Mouse (Mus musculus) CH12.LX (cell line): ENCODE measurements around the gene S100a6. TPM values are rescaled to one million over a fixed set of nuclear protein-coding genes. Genes with fewer than 3 reads are reported as not detected.
A peak's percentile ranks its signal among the peaks of the same experiment; 100 is the strongest.

ENCODE experiments used
- DNase-seq: peaks from one replicate; pipeline ENCODE4 v3.0.0-alpha.2; 2013; ENCODE audit errors: extremely low read depth
- H3K27ac ChIP-seq: 2 replicates; pipeline ENCODE4 v1.5.1; 2012; ENCODE audit warnings: low read depth, mild to moderate bottlenecking, control low read depth, moderate library complexity; ENCODE audit not compliant: insufficient read depth
- H3K27me3 ChIP-seq: replicated peaks from 2 replicates; pipeline ENCODE3; 2012; ENCODE audit warnings: inconsistent platforms
- H3K36me3 ChIP-seq, 2 experiments: replicated peaks in 1 of 2; 2 replicates each; pipeline versions ENCODE3 to v1.6.1; 2012; ENCODE audit warnings: inconsistent platforms in 1 of 2, low read length in 1 of 2, mild to moderate bottlenecking in 1 of 2, mixed read lengths in 1 of 2, moderate library complexity in 1 of 2; ENCODE audit not compliant: control insufficient read depth in 1 of 2, insufficient read depth in 1 of 2
- H3K4me1 ChIP-seq, 2 experiments: 2 replicates each; pipeline ENCODE4 v1.6.1; 2012; ENCODE audit warnings: inconsistent platforms in 1 of 2, moderate library complexity in 1 of 2; ENCODE audit not compliant: insufficient read depth in 2 of 2, control insufficient read depth in 1 of 2
- H3K4me2 ChIP-seq: 2 replicates; pipeline ENCODE4 v1.6.1; 2012; ENCODE audit warnings: low read depth, mild to moderate bottlenecking, control low read depth; ENCODE audit not compliant: poor library complexity, insufficient read depth, severe bottlenecking
- H3K4me3 ChIP-seq, 3 experiments: fragments of 150-350 bp in 1 of 3; sonication (generic) in 1 of 3; replicated peaks in 1 of 3; 2 replicates each; pipeline versions ENCODE3 to v1.5.1; 2011 to 2012; ENCODE audit warnings: low read depth in 2 of 3, low read length in 2 of 3, mild to moderate bottlenecking in 2 of 3, moderate library complexity in 2 of 3, control low read depth in 1 of 3, improper control_type of control experiment in 1 of 3, inconsistent platforms in 1 of 3, mixed read lengths in 1 of 3; ENCODE audit not compliant: poor library complexity in 1 of 3
- H3K79me2 ChIP-seq: replicated peaks from 2 replicates; pipeline ENCODE4 v1.6.1; 2012; ENCODE audit warnings: mild to moderate bottlenecking, moderate library complexity; ENCODE audit not compliant: control insufficient read depth, poor library complexity, insufficient read depth, severe bottlenecking; ENCODE audit errors: extremely low read depth
- H3K9ac ChIP-seq: 2 replicates; pipeline ENCODE4 v1.6.1; 2012; ENCODE audit warnings: low read depth, mild to moderate bottlenecking, control low read depth, moderate library complexity; ENCODE audit not compliant: insufficient read depth
- H3K9me3 ChIP-seq: replicated peaks from 2 replicates; pipeline ENCODE3; 2012; ENCODE audit warnings: low read length, inconsistent platforms, mixed read lengths
- CHD2 ChIP-seq: IDR thresholded peaks from 2 replicates; pipeline ENCODE4 v1.6.1; 2011; ENCODE audit warnings: low read length, improper control_type of control experiment
- CTCF ChIP-seq, 2 experiments: IDR thresholded peaks in 1 of 2; conservative IDR thresholded peaks in 1 of 2; 2 replicates each; pipeline ENCODE4 v1.5.1; 2011 to 2012; ENCODE audit warnings: low read depth in 2 of 2, low read length in 2 of 2, improper control_type of control experiment in 1 of 2, inconsistent platforms in 1 of 2, mild to moderate bottlenecking in 1 of 2, moderate library complexity in 1 of 2
- ELF1 ChIP-seq: IDR thresholded peaks from 2 replicates; pipeline ENCODE4 v1.6.1; 2014; ENCODE audit warnings: low read depth, mild to moderate bottlenecking, inconsistent platforms, low read length, improper control_type of control experiment
- GABPA ChIP-seq: IDR thresholded peaks from 2 replicates; pipeline ENCODE4 v1.6.1; 2012; ENCODE audit warnings: low read depth, low read length, improper control_type of control experiment, inconsistent platforms; ENCODE audit not compliant: insufficient replicate concordance
- JUND ChIP-seq: conservative IDR thresholded peaks from 2 replicates; pipeline ENCODE4 v1.6.1; 2011; ENCODE audit warnings: low read depth, low read length, improper control_type of control experiment
- MAX ChIP-seq: IDR thresholded peaks from 2 replicates; pipeline ENCODE4 v1.6.1; 2011; ENCODE audit warnings: low read length, improper control_type of control experiment
- MAZ ChIP-seq: IDR thresholded peaks from 2 replicates; pipeline ENCODE4 v1.6.1; 2012; ENCODE audit warnings: low read depth, mild to moderate bottlenecking, inconsistent platforms, low read length, improper control_type of control experiment, moderate library complexity
- MEF2A ChIP-seq: IDR thresholded peaks from 2 replicates; pipeline ENCODE4 v1.6.1; 2014; ENCODE audit warnings: low read depth, mild to moderate bottlenecking, inconsistent platforms, low read length, improper control_type of control experiment, borderline replicate concordance
- MXI1 ChIP-seq: IDR thresholded peaks from 2 replicates; pipeline ENCODE4 v1.6.1; 2011; ENCODE audit warnings: mild to moderate bottlenecking, low read depth, low read length, improper control_type of control experiment
- NELFE ChIP-seq: IDR thresholded peaks from 2 replicates; pipeline ENCODE4 v1.6.1; 2011; ENCODE audit warnings: low read depth, low read length, improper control_type of control experiment
- POLR2A ChIP-seq: IDR thresholded peaks from 2 replicates; pipeline ENCODE4 v1.6.1; 2011; ENCODE audit warnings: low read depth, mild to moderate bottlenecking, improper control_type of control experiment, low read length
- RAD21 ChIP-seq: IDR thresholded peaks from 2 replicates; pipeline ENCODE4 v1.6.1; 2011; ENCODE audit warnings: low read depth, mild to moderate bottlenecking, low read length, improper control_type of control experiment, moderate library complexity
- RCOR1 ChIP-seq: conservative IDR thresholded peaks from 2 replicates; pipeline ENCODE4 v1.6.1; 2012; ENCODE audit warnings: low read depth, mild to moderate bottlenecking, inconsistent platforms, low read length, improper control_type of control experiment
- SMC3 ChIP-seq: IDR thresholded peaks from 2 replicates; pipeline ENCODE4 v1.6.1; 2011; ENCODE audit warnings: low read depth, low read length, improper control_type of control experiment
- USF1 ChIP-seq: IDR thresholded peaks from 2 replicates; pipeline ENCODE4 v1.6.1; 2014; ENCODE audit warnings: low read depth, mild to moderate bottlenecking, inconsistent platforms, low read length, improper control_type of control experiment
- ZKSCAN1 ChIP-seq: IDR thresholded peaks from 2 replicates; pipeline ENCODE4 v1.6.1; 2012; ENCODE audit warnings: low read depth, inconsistent platforms, low read length, improper control_type of control experiment, borderline replicate concordance
- ZMIZ1 ChIP-seq: IDR thresholded peaks from 2 replicates; pipeline ENCODE4 v1.6.1; 2012; ENCODE audit warnings: low read depth, mild to moderate bottlenecking, inconsistent platforms, low read length, improper control_type of control experiment
- dilution Hi-C: fragments of 300-500 bp; cut with MboI; formaldehyde crosslinking; loops from 2 replicates; pipeline ENCODE4 v1.14.3; 2020; ENCODE audit warnings: low sequenced_read_pairs; ENCODE audit not compliant: extremely low pct_unique_long_range_greater_than_20kb, extremely low pct_ligation_motif_present
- in situ Hi-C: fragments of 300-500 bp; cut with MboI; formaldehyde crosslinking; loops from 3 replicates; pipeline ENCODE4 v1.14.3; 2019; ENCODE audit warnings: low sequenced_read_pairs, low pct_ligation_motif_present, low pct_unique_long_range_greater_than_20kb, mixed read lengths
- polyA plus RNA-seq: library from polyadenylated mRNA; unstranded; fragments of >175 nt; gene quantifications from 2 replicates; pipeline ENCODE4 v1.2.1, GENCODE M21; 2012; ENCODE audit warnings: low read depth; ENCODE audit not compliant: insufficient read length
- total RNA-seq, 2 experiments: library from RNA; depleted of rRNA; stranded (reverse); fragments of 300-350 nt in 1 of 2; fragments of >200 nt in 1 of 2; gene quantifications; 2 replicates each; pipeline ENCODE4 v1.2.3; 2012 to 2014

S100a6 gene
- total and polyA plus RNA-seq, 3 experiments: not detected

DNA sequence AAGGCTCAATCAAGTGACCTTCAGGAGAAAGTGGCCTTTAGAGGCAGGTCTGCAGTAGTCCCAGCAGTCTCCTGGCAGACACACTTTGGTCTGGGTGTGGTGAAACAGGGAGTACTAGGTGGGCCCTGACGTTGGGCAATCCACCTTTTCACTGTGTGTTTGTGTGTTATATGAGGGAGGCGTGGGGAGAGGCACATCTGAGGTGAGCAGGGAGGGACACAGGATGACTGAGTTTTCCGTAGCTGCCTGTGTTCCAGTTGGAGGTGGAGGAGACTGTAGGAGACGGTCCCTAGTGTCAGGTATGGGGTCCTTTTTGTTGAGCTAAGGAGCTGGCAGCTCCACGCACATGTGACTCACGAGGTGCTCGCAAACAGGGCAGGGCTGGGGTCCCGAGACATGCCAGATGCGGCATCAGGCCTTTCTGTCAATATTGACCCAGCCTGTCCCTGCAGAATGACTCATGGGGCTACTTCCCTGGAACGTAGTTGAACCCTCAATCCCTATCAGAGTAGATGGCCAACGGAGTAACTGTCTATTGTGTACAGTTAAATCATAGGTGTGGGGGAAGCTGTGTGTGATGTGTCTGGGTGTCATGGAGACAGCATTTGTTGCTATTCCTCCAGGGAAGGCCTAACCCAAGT is 2.0 kb downstream of the S100a6 start:
- dilution Hi-C loops: no loop called here
- Histone ChIP-seq H3K27ac (no peak overlapping the region), H3K27me3 (peaks cover 3% of the 10 kb centered on the region), H3K4me1 (peaks cover 0 to 26% of the 10 kb centered on the region in 2 experiments; a peak in 2 of 4 replicates), H3K9ac (no peak overlapping the region), H3K4me3 (no peak overlapping the region), H3K79me2 (no peaks in the 10 kb centered on the region), H3K9me3 (no peaks in the 10 kb centered on the region), H3K4me2 (no peak overlapping the region), H3K36me3 (no peaks in the 10 kb centered on the region)
- DNase-seq: no peak
- in situ Hi-C loops: loop anchor here (5.0 kb wide), 1 partner anchor 107 kb away; the partner anchor contains the start of gene Chtop
- TF ChIP-seq CHD2 (no peak), ZKSCAN1 (no peak), CTCF (conservative IDR thresholded peaks at IDR 0.05 in 1 of 2, IDR thresholded peaks at IDR 0.05 in 1 of 2; ENCODE audit: low read depth in 2 of 2, low read length in 2 of 2) (no peak), USF1 (no peak), MAX (no peak), JUND (no peak), MEF2A (no peak), GABPA (no peak), RCOR1 (no peak), ELF1 (no peak), ZMIZ1 (no peak), NELFE (no peak), RAD21 (no peak)

- dilution Hi-C loops: no loop called here
- 0 out of 2 replicates have a peak overlapping the region, but pooled peaks have one; percentile 16 for H3K4me2 ChIP-seq
- no peak overlapping the region for H3K4me3 ChIP-seq
Measured at GRCm38 (mm10) chr3:90615415-90615814, 2.7 kb downstream of the S100a6 start.

More at GRCm38 (mm10) chr3:90615415-90615814, 2.7 kb downstream of the S100a6 start:
- Histone ChIP-seq H3K36me3 (no peaks in the 10 kb centered on the region), H3K27ac (no peak overlapping the region), H3K27me3 (peaks cover 3% of the 10 kb centered on the region), H3K9me3 (no peaks in the 10 kb centered on the region), H3K9ac (no peak overlapping the region), H3K4me1 (peaks cover 0 to 25% of the 10 kb centered on the region in 2 experiments; a peak in 2 of 4 replicates), H3K79me2 (no peaks in the 10 kb centered on the region)
- TF ChIP-seq MAZ (0 out of 2 replicates have a peak, but pooled peaks have one; percentile 40), MAX (0 out of 2 replicates have a peak, but pooled peaks have one; percentile 22), POLR2A (no peak), SMC3 (peak; percentile 71), CTCF (conservative IDR thresholded peaks at IDR 0.05 in 1 of 2, IDR thresholded peaks at IDR 0.05 in 1 of 2; ENCODE audit: low read depth in 2 of 2, low read length in 2 of 2) (peak; percentile 30 to 85; a peak in 3 of 4 replicates), MXI1 (no peak), MEF2A (0 out of 2 replicates have a peak, but pooled peaks have one; percentile 11), NELFE (no peak), RAD21 (peak; percentile 77)
- in situ Hi-C loops: no loop called here
- peak; percentile 75 for DNase-seq
